Mouse (Mus musculus) myocyte (in vitro differentiated cells): ENCODE results near the gene Adgrv1.

Experiments used
- MAX ChIP-seq: IDR thresholded peaks from one replicate; pipeline ENCODE4 v1.6.1; 2011; ENCODE audit warnings: low read depth, mild to moderate bottlenecking, control low read depth
- POLR2A ChIP-seq: IDR thresholded peaks from one replicate; pipeline ENCODE4 v1.6.1; 2011; ENCODE audit warnings: low read depth, mild to moderate bottlenecking, control low read depth, moderate library complexity; ENCODE audit not compliant: insufficient read length
- POLR2AphosphoS2 ChIP-seq: IDR thresholded peaks from one replicate; pipeline ENCODE4 v1.6.1; 2011; ENCODE audit warnings: low read depth, control low read depth; ENCODE audit not compliant: insufficient read length

GRCm38 (mm10) chr13:81466661-81467060 lies 166.3 kb downstream of the Adgrv1 start:
- TF ChIP-seq MAX = no peak
- no peak for TF ChIP-seq POLR2A
- TF ChIP-seq POLR2AphosphoS2 = no peak
